Mouse (Mus musculus) heart, postnatal 25 days (tissue): ENCODE data around the gene Pmepa1. TPM values are rescaled to one million over a fixed set of nuclear protein-coding genes. Genes with fewer than 3 reads are reported as not detected.
A peak's percentile ranks its signal among the peaks of the same experiment; 100 is the strongest.

Source experiments
- DNase-seq: peaks from one replicate; pipeline ENCODE4 v3.0.0; 2022; ENCODE audit warnings: low spot score
- intact Hi-C: fragments of 180-260 bp; cut with DNase I; formaldehyde crosslinking; loops from one replicate; pipeline ENCODE4 v1.15.1; 2025
- total RNA-seq, 2 experiments: library from RNA; stranded (reverse); gene quantifications; 2 replicates each; pipeline ENCODE4 v1.2.3; 2021

Gene Pmepa1
- total RNA-seq, 2 experiments from 2014 or later, result 28.2 to 31.9 TPM

DNA sequence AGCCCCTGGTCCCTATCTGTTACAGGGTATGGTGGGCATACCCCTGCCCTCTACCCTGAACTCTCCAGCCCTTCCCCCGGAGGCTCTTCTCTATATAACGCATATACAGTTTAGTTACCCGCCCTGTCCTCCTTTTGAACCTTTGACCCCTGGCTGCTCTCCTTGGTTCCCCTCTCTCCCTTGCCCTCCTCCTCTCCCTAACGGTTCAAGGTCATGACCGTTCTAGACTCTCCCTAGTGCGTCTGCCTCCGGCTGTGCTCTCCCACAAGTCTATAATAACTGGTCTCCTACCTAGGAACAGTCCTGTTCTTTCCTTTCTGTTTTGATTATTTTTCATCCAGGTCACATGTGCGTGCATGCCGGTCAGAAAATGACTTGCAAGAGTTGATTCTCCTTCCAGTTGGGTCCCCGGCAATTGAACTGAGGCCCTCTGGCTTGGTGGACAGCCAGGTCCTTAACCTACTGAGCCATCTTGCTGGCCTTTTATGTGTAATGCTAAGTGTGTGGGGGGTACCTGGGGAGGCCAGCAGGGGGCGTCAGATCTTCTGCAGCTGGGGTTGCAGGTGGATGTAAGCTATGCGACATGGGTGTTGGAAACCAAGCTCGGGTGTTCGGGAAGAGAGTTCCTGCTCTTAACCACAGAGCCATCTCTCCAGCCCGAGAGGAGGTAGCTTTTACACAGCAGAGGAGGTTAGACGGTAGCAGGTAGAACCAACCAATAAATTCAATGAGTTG is 2.7 kb upstream of the Pmepa1 start:
- no peak for DNase-seq
- intact Hi-C loops, result loop anchor here (5.0 kb wide), 1 partner anchor 73 kb away; no protein-coding TSS in a partner anchor

DNA sequence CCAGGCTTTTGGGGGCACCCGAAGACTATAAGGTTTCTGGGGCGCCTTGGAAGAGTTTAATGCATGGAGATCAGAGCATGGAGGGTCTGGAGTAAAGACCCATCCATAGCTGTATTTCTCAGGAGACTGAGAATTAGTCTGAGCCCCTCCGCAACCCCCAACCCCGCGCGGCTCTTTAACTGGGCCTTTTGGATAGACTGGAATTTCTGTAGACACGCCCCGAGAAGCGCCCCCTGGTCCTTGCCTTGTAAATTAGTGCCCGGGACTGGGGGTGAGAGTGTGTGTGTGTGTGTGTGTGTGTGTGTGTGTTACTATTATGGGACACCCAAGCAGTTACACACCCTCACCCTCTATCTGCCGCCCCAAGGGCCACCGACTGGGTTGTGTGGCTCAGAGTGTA is 526 bp upstream of the Pmepa1 start:
- no peak for DNase-seq

DNA sequence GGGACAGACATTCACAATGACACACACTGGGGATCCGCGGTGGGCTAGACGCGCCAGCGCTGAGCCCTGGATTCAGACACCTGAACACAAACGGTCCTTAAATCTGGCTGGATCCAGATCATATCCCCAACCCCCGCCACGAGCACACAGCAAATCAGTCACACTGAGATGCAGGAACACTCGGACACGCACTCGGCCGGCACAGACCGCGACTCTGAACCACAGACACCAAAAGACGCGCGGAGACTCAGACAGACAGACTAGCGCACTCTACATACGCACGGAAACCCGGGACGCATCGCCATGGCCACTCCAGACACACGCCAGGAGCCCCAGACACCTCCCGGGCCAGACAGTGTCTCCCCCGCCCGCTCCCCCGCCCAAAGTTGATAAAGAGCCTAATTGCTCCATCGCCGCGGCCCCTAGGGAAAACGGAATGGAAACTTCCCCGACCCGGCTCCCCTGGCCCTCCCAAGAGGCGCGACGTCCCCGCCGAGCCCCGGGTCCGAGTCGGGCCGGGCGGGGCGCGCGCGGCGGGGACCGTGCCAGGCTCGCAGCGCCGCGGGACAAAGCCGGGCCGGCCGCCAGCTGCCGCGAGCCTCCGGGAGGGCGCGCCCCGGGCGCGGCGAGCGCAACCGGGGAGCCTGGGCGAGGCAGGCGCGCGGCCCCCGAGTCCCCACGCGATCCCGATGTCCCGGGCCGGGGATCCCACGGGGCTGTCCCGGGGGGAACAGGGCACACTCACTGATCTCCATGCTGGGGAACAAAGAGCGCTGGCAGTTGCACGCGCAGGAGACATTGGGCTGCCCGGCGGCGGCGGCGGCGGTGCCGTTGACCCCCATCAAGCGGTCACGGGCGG is 761 bp downstream of the Pmepa1 start:
- intact Hi-C loops, result loop anchor here (2.0 to 5.0 kb wide), 4 partner anchors 19 to 77 kb away; no protein-coding TSS in a partner anchor
- no peak for DNase-seq

More for the DNA sequence above, 526 bp upstream of the Pmepa1 start:
- intact Hi-C loops, result loop anchor here (2.0 to 5.0 kb wide), 2 partner anchors 60 to 75 kb away; no protein-coding TSS in a partner anchor

DNA sequence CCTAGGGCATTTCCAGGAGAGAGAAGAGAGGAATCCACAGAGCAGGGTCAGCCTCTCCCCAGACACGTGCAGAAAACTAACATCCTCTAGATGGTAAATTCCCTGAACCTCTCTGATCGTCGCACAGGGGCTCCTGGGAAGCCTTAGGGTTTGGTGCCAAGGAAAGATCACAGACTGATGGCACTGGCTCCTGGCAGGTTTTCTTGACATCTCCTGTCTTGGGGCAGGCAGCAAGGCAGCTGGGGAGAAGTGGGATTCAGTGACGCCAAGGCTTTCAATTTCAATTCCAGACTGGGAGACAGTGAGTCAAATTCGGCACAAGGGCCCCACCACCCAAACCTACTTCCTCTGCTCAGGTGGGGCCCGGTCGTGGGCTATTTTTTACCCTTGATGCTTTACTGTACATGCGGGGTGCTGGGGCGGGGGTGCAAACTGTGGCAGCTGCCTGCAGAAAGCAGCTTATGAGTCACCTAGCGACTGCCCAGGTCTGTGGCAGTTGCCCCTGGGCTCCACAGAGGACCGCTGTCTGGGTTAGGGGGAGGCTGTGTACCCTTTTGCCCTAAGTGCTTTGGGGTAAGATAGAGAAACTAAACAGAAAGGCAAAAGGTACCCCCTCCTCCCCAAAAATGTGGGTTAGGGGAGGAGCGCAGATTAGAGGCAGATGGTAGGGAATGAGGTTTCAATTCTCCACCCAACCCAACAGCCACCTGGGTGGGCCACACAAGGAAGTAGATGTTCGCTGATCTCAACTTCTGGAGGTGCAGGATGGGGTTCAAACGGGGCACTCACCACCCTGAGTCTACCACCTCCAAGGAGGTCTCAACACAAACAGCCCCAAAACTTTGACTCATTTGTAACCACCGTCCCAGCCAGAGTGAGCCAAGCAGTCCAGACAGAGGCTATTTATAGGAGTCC is 1.6 kb downstream of the Pmepa1 start:
- DNase-seq, result no peak
- intact Hi-C loops, result loop anchor here (2.0 to 5.0 kb wide), 3 partner anchors 18 to 78 kb away; no protein-coding TSS in a partner anchor

DNA sequence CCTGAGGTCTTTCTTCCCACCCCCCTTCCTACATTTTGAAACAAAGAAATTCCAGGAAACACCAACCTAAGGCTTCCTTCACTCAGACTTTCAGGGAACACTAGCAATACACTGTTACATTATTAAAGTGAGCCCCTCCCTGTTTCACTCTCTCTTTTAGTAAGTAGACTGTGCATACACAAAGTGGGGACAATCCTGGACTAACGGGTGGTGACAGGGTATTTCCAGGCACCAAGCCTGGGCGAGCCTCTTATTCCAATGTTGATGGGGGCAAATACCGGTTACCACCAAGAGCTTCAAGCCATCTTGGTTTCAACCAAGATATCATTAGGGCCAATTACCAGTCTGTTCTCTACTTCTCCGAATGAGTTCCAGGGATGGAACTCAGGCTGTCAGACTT is 2.4 kb downstream of the Pmepa1 start:
- DNase-seq, result no peak
- intact Hi-C loops, result loop anchor here (2.0 kb wide), 2 partner anchors 17 to 45 kb away; no protein-coding TSS in a partner anchor

DNA sequence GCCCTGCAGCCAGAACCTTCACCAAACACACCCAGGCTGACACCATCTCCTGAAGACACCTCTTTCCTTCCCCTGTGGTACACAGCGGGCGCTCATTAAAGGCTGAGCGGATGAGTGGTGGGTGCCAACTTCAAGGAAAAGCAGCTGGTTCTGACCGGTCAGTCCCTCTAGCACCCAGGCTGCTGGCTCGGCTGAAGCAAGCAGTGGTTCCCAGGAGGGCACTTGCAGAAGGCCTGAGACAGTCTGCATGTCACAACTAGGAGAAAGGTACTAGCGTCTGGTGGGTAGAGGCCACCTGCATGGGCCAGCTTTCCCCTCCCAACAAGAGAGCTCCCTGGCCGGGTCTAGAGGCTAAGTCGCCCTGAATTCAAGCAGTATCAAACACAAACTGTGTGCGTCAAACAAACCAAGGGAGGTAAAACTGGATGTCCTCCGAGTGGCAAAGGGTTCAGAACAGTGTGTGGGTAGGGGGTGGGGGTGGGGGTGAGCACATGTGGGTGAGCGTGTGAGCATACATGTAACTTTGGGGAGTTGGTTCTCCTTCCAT is 3.9 kb downstream of the Pmepa1 start:
- intact Hi-C loops, result no loop called here
- no peak for DNase-seq

DNA sequence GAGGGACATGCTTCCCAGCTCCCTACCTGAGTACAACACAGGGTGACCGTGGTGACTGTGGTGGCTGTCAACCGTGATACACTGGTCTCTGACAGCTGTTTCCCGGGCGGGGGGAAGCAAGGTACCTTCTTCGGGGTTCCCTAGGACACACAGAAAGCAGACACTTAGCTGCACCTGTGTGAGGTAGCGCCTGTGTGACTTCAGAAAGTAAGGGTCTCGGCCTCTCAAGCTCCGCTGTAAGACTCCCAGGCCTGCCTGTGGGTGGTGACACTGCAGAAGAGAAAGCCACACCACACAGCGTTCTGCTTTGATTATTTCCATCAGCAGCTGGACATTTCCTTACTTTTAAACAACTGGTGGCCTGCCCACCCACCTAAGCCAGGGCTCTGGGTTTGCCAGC is 4.8 kb downstream of the Pmepa1 start:
- intact Hi-C loops, result no loop called here
- no peak for DNase-seq

DNA sequence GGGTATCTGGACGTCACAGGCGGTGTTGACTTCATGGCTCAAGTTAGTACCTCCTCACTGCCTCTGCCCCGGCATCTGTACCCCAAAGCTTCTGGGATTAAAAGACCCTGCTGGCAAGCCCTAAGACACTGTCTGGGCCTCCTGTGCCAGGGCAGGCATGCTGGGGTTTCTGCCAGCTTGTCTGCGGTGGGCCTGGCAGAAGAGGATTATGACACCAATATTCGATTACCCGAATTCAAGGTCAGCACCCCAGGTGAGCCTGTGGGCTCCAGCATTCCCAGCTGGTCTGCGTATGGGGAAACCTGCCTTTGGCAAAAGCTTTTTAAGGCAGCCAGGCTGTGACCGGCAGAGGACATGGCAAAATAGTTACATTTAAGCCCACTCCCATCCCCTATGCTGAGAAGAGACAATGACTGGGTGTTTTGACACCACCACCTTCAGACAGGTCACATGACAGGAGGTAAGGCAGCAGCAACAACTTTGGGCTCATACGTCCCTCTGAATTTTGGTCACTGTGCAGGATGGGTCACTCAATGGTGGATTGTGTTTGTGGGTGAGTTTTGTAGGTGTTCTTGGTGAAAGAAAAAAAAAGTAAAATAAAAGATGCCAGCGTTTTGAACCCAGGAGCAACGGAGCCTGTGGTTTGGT is 5.6 kb downstream of the Pmepa1 start:
- intact Hi-C loops, result no loop called here
- DNase-seq, result no peak

DNA sequence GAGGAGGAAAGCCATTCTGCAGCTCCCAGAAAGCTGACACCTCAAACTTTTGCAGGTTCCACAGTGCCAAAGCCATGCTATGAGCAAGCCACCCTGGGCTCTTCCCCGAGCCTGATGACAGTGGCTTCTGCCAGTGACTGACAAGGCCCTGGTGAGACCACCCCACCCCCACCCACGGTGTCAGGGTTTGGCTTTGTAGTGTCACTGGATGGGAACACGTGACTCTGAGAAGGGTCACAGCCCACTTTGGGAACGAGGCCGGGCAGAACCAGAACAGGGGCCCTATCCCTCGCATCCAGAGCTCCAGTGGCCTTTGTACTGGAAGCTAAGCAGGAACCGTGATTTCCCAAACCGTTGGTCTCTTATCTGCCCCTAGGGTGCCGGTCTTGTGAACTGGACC is 6.1 kb downstream of the Pmepa1 start:
- intact Hi-C loops, result no loop called here

DNA sequence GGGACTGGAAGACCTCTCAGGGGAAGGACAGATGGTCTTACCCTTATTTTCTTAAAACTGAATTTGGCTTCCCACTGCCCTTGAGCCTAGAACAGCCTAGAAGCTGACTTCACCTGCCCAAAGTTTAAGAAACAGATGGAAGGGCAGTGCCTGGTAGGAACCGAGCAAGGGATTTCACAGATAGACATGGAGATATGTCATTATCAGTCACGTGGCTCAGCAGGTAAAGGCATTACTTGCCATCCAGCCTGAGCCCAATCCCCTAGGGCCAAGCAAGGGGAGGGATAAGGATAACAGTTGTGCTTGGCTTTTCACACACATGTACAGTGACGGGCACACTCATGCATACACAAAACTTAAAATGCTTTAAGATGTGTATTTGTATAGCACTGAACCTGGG is 8.8 kb downstream of the Pmepa1 start:
- intact Hi-C loops, result no loop called here
- no peak for DNase-seq

More for the DNA sequence above, 6.1 kb downstream of the Pmepa1 start:
- no peak for DNase-seq

DNA sequence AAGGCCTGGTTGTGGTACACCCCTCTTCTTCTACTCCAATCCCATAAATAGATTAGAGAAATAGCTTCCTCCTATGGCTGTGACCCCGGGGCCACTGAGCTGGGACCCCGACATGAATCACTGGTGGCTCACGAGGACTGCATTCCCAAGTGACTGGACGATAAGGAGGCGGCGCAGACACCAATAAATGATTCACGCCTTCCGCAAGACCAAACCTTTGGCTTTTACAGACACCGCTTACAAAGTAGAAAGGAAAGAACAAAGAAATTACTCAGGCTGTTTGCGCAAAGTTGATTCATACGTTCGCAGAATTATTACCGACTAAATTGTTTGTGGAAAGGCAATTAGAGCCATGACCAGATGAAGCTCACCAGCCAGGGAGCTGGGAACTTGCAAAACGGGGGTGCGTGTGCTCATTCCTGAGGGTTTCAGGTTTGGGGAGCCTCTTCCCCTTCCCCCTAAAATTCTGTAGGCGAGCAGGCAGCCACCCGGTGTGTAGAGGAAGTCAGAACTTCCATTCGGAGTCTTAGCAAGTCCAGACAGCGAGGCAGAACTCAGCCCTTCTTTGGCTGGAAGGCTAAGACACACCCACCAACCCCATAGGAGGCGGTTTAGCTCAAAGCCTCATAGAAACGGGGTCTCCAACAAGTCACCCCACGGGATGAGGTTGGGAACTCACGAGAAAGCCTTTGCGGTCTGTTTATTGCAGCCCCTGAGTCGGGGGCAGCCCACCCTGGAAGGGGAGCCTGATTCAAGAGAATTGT is 9.8 kb downstream of the Pmepa1 start:
- intact Hi-C loops, result no loop called here
- no peak for DNase-seq

DNA sequence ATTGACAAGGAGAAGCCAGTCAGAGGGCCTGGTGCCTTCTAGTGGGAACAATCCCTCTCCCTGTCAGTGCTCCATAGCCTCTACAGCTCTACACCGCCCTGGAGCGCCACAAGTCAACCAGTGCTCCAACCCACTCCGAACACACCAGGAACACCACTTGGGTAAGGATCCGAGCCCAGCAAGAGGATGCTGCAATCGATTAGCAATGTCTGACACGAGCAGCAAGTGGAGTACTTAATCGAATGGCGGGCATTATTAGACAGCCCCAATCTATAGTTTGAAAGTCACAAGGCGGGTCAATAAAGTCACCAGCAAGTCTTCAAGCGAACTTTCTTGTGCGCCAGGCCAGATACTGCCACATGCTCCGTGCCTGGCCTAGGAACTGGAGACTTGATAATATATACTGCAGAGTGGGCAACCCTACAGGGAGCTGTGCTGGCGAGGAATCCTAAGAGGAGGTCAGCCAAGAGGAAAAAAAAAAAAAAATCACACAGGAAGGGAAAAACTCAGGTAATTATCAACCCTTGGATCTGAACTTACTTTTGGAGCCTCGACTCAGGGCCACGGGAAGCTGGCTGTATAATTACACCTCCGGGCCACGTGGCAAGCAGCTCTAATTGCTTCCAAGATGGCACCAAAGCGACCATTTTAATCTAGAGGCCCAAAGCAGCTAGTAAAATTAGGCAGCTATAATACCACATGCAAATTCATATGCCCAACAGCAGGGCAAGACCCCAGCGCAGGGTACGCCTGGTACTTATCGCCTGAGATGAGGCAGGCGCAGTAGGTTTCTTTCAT is 10.7 kb downstream of the Pmepa1 start:
- DNase-seq, result no peak
- intact Hi-C loops, result no loop called here

DNA sequence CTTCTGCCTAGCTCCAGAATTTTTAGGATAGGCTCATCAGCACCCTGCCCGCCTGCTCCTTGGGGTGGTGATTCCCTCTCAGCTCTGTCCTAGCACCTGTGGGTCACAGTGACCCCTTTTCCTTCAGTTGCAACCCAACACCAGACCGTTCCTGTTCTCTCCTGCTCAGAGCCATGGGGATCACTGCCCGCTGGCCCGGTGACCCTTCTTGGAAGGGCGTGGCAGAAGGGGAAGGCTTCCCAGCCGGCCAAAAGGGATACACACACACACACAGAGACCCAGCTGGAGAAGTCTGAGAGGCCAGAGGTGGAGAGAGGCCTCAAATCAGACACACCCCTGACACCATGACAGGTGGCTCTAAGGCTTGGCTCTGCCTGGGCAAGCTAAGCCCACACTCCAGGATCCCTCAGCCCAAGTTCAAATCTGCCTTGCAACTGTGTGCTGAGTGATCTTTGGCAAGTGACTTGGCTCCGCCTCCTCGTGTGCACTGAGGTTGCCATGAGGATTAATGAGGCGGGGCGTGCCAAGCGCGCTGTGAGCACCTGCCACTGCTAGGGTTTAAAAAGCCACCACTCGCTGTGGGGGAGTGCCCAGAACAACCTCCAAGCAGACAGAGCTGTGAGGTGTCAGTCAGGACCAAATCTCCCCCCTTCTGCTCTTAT is 11.7 kb downstream of the Pmepa1 start:
- DNase-seq, result no peak
- intact Hi-C loops, result no loop called here

DNA sequence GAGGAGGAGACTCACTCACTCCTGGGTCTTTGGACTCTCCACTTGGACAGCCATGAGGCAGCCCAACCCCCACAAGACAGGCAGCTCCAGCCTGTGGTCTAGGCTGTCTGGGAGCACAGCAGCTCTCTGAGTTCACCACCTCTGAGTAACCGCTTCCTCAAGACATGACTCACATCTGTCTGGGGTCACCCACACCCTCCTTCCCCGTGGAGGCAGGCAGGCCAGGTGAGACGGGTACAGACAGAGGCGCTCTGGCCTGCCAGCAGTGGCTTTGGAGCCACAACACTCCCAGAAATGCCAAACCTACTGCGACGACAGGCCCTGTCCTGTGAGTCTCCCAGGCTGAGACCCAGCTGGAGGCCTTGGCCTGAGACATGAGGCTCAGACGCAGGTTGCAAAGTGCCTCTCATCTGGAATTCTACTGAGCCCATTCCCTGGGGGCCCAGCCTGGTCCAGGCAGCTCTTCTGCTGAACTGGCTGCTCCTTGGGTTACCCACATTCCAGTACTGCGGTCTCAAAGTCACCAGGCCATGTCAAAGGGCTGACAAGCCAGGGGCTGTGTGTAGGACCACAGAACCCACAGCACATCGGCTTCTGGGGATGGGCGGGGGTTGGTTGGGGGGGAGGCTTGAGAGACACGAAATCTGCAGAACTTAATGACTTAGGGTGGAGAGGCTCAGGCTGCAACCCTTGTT is 12.6 kb downstream of the Pmepa1 start:
- intact Hi-C loops, result no loop called here

DNA sequence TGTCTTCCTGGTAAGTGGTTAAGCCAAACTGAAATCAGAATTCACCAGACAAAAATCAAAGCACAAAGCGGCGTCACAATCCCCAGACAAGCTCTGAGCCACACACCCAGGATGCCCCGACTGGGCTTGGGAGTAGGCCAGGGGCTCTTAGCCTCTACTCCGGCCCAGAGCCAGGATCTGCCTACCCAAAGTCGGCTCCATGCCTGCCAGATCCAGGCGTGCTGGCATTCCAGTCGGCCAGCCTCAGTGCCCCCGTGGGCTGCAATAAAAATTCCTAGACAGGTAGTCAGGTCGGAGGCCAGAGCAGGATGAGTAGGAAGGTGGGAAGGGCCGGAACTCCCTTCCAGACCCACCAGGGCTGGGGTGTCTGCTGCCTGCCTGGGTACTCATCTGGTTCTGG is 14.8 kb downstream of the Pmepa1 start:
- intact Hi-C loops, result no loop called here
- DNase-seq, result no peak

More for the DNA sequence above, 12.6 kb downstream of the Pmepa1 start:
- peak; percentile 36 for DNase-seq

DNA sequence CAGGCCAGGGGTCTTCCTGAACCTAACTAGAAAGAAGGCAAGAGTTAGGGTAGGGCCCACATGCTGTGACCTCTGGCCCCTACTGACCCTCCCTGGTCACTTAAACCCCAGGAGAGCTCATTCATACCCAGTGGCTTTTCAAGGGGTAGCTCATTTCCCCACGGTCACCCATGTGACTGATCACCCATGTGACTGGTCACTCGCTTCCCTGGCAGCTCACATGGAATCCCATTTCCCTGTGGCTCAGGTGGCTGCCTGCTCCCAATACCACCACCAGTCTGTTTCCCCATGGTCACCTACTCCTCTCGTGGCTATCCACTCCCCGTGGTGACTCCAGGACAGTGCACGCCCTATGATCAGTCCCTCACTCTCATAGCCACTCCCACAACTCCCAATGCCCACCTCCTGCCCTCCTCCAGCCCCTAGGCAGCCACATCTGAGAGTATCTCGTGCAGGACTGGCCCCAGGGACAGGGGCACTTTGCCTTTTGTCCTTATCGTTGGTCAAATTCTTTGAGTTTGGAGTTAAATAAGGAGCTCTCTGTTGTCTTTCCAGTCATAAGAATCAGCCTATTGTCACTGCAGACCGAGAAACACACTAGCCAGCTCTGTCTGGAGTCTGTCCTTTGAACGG is 17.8 kb downstream of the Pmepa1 start:
- no peak for DNase-seq
- intact Hi-C loops, result no loop called here
